ENCODE assay signal across 8 mouse cellular contexts in genomic region chr11:86543960-86544638, GRCm38 (mm10). TPM values are rescaled to one million over a fixed set of nuclear protein-coding genes. Genes with fewer than 3 reads are reported as not detected.
A peak's percentile ranks its signal among the peaks of the same experiment; 100 is the strongest.
DNase-seq lines count a peak whose midpoint lies in the region; ATAC-seq and TF ChIP-seq lines count a peak whose summit lies in the region.

No protein-coding gene starts in this region.

- ATAC-seq in G1E (ENCODE audit: extremely low read depth, insufficient number of reproducible peaks, low FRiP score, poor library complexity, severe bottlenecking): no peak
- ATAC-seq in hindbrain, embryonic 15.5 days (ENCODE audit: low FRiP score, low read depth): peak; percentile 83
- ATAC-seq in lung, embryonic 16.5 days (ENCODE audit: low read depth): peak; percentile 67

- H3K9me3 ChIP-seq in G1E (replicated peaks): no peaks in the 10 kb centered on the region
- no peaks in the 10 kb centered on the region for H3K9me3 ChIP-seq in embryonic facial prominence, embryonic 10.5 days
- H3K9me3 ChIP-seq in hindbrain, embryonic 15.5 days: no peaks in the 10 kb centered on the region
- no peaks in the 10 kb centered on the region for H3K9me3 ChIP-seq in lung, embryonic 16.5 days (ENCODE audit: control insufficient read depth, low read length)

- WGBS in embryonic facial prominence, embryonic 10.5 days: under 1% methylated on average over 50 of the region's 50 CpGs
- under 1% methylated on average over 48 of the region's 50 CpGs for WGBS in hindbrain, embryonic 15.5 days
- WGBS in lung, embryonic 16.5 days: 2% methylated on average over 38 of the region's 50 CpGs

- peak overlapping the region; percentile 85 for H3K4me3 ChIP-seq in G1E (ENCODE audit: low read depth, low read length)
- peak overlapping the region; percentile 100 for H3K4me3 ChIP-seq in embryonic facial prominence, embryonic 10.5 days
- peak overlapping the region; percentile 65 for H3K4me3 ChIP-seq in hindbrain, embryonic 15.5 days
- peak overlapping the region; percentile 92 for H3K4me3 ChIP-seq in lung, embryonic 16.5 days (ENCODE audit: low read length)

- TF ChIP-seq CTCF in G1E (IDR thresholded peaks at IDR 0.05; ENCODE audit: low read depth, low read length): no peak

- peak; percentile 13 to 30 for DNase-seq in layer of hippocampus, adult 18-20 months (ENCODE audit: low spot score in 2 of 2)
- DNase-seq in layer of hippocampus, postnatal 10 days (ENCODE audit: low spot score in 2 of 2): no peak
- peak; percentile 34 for DNase-seq in G1E (ENCODE audit: low spot score)
- DNase-seq in embryonic facial prominence, embryonic 10.5 days (ENCODE audit: low spot score): no peak
- no peak for DNase-seq in ovary, postnatal 10 days (ENCODE audit: low spot score)
- DNase-seq in thymus, postnatal 36 days: no peak

- H3K27ac ChIP-seq in embryonic facial prominence, embryonic 10.5 days (replicated peaks): peak overlapping the region; percentile 93
- H3K27ac ChIP-seq in hindbrain, embryonic 15.5 days (replicated peaks): peak overlapping the region; percentile 89
- H3K27ac ChIP-seq in lung, embryonic 16.5 days (ENCODE audit: low read length): peak overlapping the region; percentile 94

- no peaks in the 10 kb centered on the region for H3K27me3 ChIP-seq in G1E (ENCODE audit: insufficient read depth, low read length)
- no peaks in the 10 kb centered on the region for H3K27me3 ChIP-seq in embryonic facial prominence, embryonic 10.5 days (replicated peaks; ENCODE audit: low read depth, poor library complexity, severe bottlenecking)
- no peaks in the 10 kb centered on the region for H3K27me3 ChIP-seq in hindbrain, embryonic 15.5 days
- no peaks in the 10 kb centered on the region for H3K27me3 ChIP-seq in lung, embryonic 16.5 days (ENCODE audit: control insufficient read depth, insufficient read depth, low read depth, low read length)

- peak overlapping the region; percentile 74 for H3K9ac ChIP-seq in hindbrain, embryonic 15.5 days
- H3K9ac ChIP-seq in lung, embryonic 16.5 days (ENCODE audit: low read length): peak overlapping the region; percentile 96

- peak overlapping the region; percentile 78 for H3K4me2 ChIP-seq in hindbrain, embryonic 15.5 days
- peak overlapping the region; percentile 54 for H3K4me2 ChIP-seq in lung, embryonic 16.5 days (ENCODE audit: low read depth, low read length)

- H3K4me1 ChIP-seq in G1E (ENCODE audit: insufficient read depth, low read depth, low read length): peaks cover 27% of the 10 kb centered on the region
- H3K4me1 ChIP-seq in embryonic facial prominence, embryonic 10.5 days: peaks cover 32% of the 10 kb centered on the region
- H3K4me1 ChIP-seq in hindbrain, embryonic 15.5 days (replicated peaks): peaks cover 31% of the 10 kb centered on the region
- H3K4me1 ChIP-seq in lung, embryonic 16.5 days (replicated peaks; ENCODE audit: control insufficient read depth, insufficient read depth, low read length): peaks cover 16% of the 10 kb centered on the region

- H3K36me3 ChIP-seq in G1E (replicated peaks): peaks cover 30% of the 10 kb centered on the region
- peaks cover 24% of the 10 kb centered on the region for H3K36me3 ChIP-seq in embryonic facial prominence, embryonic 10.5 days (replicated peaks)
- H3K36me3 ChIP-seq in hindbrain, embryonic 15.5 days: no peaks in the 10 kb centered on the region
- no peaks in the 10 kb centered on the region for H3K36me3 ChIP-seq in lung, embryonic 16.5 days (ENCODE audit: control insufficient read depth, insufficient read depth, low read length)

RNA-seq across cellular contexts. Expression of gene Rps6kb1, which starts 0.5 kb away (rescaled TPM):
- total RNA-seq in layer of hippocampus, adult 18-20 months (2021): 10 to 100 TPM; 33.1 to 37.3 TPM
- 10 to 100 TPM; 49.8 to 52.9 TPM for total RNA-seq in layer of hippocampus, postnatal 10 days (2021)
- total RNA-seq in G1E (2014; fragmentation: Nextera tagmentation) (59.9 and 73.0 TPM in 2 replicates), G1E (2017) (31.7 and 38.1 TPM in 2 replicates)
- polyA plus RNA-seq in G1E (2012): 17.2 and 17.6 TPM in 2 replicates
- polyA plus RNA-seq in embryonic facial prominence, embryonic 10.5 days (2016; fragmentation: Nextera tagmentation; extraction: Ambion mirVana): 63.0 and 66.9 TPM in 2 replicates
- 49.5 and 49.8 TPM in 2 replicates for polyA plus RNA-seq in hindbrain, embryonic 15.5 days (2015; fragmentation: Nextera tagmentation; extraction: Ambion mirVana)
- 56.4 and 62.1 TPM in 2 replicates for polyA plus RNA-seq in lung, embryonic 16.5 days (2015; fragmentation: Nextera tagmentation; extraction: Ambion mirVana)

RNA-seq across cellular contexts. Expression of gene Tubd1, which starts 0.7 kb away (rescaled TPM):
- total RNA-seq in layer of hippocampus, adult 18-20 months (2021): 1 to 10 TPM; 5.2 to 6.0 TPM
- total RNA-seq in layer of hippocampus, postnatal 10 days (2021): 1 to 10 TPM; 6.4 to 7.2 TPM
- 11.7 and 13.7 TPM in 2 replicates for total RNA-seq in G1E (2014; fragmentation: Nextera tagmentation)
- 8.6 and 10.6 TPM in 2 replicates for total RNA-seq in G1E (2017)
- 0.25 and 0.29 TPM in 2 replicates for polyA plus RNA-seq in G1E (2012)
- 13.2 and 14.8 TPM in 2 replicates for polyA plus RNA-seq in embryonic facial prominence, embryonic 10.5 days (2016; fragmentation: Nextera tagmentation; extraction: Ambion mirVana)
- 6.4 and 7.8 TPM in 2 replicates for polyA plus RNA-seq in hindbrain, embryonic 15.5 days (2015; fragmentation: Nextera tagmentation; extraction: Ambion mirVana)
- 13.3 and 14.0 TPM in 2 replicates for polyA plus RNA-seq in lung, embryonic 16.5 days (2015; fragmentation: Nextera tagmentation; extraction: Ambion mirVana)

RNA-seq across cellular contexts. Expression of gene Rnft1, which starts 59.6 kb away (rescaled TPM):
- 10 to 100 TPM; 29.2 to 29.3 TPM for total RNA-seq in layer of hippocampus, adult 18-20 months (2021)
- 10 to 100 TPM; 19.9 to 21.1 TPM for total RNA-seq in layer of hippocampus, postnatal 10 days (2021)
- total RNA-seq in G1E (2014; fragmentation: Nextera tagmentation): 18.7 and 21.9 TPM in 2 replicates
- 18.8 and 20.5 TPM in 2 replicates for total RNA-seq in G1E (2017)
- polyA plus RNA-seq in G1E (2012): 4.4 and 7.3 TPM in 2 replicates
- polyA plus RNA-seq in embryonic facial prominence, embryonic 10.5 days (2016; fragmentation: Nextera tagmentation; extraction: Ambion mirVana): 23.2 and 27.0 TPM in 2 replicates
- 17.8 and 17.9 TPM in 2 replicates for polyA plus RNA-seq in hindbrain, embryonic 15.5 days (2015; fragmentation: Nextera tagmentation; extraction: Ambion mirVana)
- polyA plus RNA-seq in lung, embryonic 16.5 days (2015; fragmentation: Nextera tagmentation; extraction: Ambion mirVana): 55.1 and 57.0 TPM in 2 replicates

Comparison
In these comparisons a context has a peak if more than half of its experiments do, and no peak if none do; other contexts are left out.
1. DNase-seq: peak in layer of hippocampus, adult 18-20 months (2 of 2) and G1E (single experiment); none in layer of hippocampus, postnatal 10 days (0 of 2), embryonic facial prominence, embryonic 10.5 days (single experiment), ovary, postnatal 10 days (single experiment) and thymus, postnatal 36 days (0 of 2).
2. Peak in every context shown above with its lines, with median percentiles within 50 percentile points of each other: H3K4me3 ChIP-seq and H3K27ac ChIP-seq.